Mouse (Mus musculus) lung, adult 2 months (tissue): ENCODE data around the gene Cdh23.

Source experiments
- CTCF ChIP-seq: fragments of 200-500 bp; IDR thresholded peaks from 2 replicates; pipeline ENCODE4 v1.5.1; 2011; ENCODE audit warnings: mild to moderate bottlenecking, low read length, control low read depth; ENCODE audit not compliant: insufficient read depth
- POLR2A ChIP-seq: fragments of 200-500 bp; IDR thresholded peaks from 2 replicates; pipeline ENCODE4 v1.6.1; 2011; ENCODE audit warnings: low read depth, mild to moderate bottlenecking, control low read depth, low read length, borderline replicate concordance; ENCODE audit errors: extremely low read depth

GRCm38 (mm10) chr10:60443078-60443477, 253.2 kb downstream of the Cdh23 start:
- TF ChIP-seq POLR2A (no peak), CTCF (peak; percentile 40)
